Mouse (Mus musculus) hindbrain, embryonic 15.5 days (tissue): ENCODE measurements at regions not wholly inside any gene's neighbourhood (a gene's known extent, or its start where the extent isn't known, plus 50 kb on each side); places are given as distances from the start of the nearest gene placed in this dataset.

Experiments used
- ATAC-seq: fragments of 200-750 bp; cut with Nextera tagmentation; 2 replicates; pipeline ENCODE4 v1.8.0; 2017; ENCODE audit warnings: low read depth, moderate number of reproducible peaks, moderate TSS enrichment; ENCODE audit not compliant: low FRiP score
- H3K27ac ChIP-seq: fragments of 300-500 bp; sonication (generic); replicated peaks from 2 replicates; pipeline ENCODE4 v1.5.1; 2015; ENCODE audit warnings: mild to moderate bottlenecking, inconsistent platforms
- H3K27me3 ChIP-seq: fragments of 300-500 bp; sonication (generic); 2 replicates; pipeline ENCODE4 v1.6.1; 2015; ENCODE audit warnings: control low read depth, inconsistent platforms
- H3K36me3 ChIP-seq: fragments of 300-500 bp; sonication (generic); 2 replicates; pipeline ENCODE4 v1.6.1; 2015; ENCODE audit warnings: control low read depth, inconsistent platforms
- H3K4me1 ChIP-seq: fragments of 300-500 bp; sonication (generic); replicated peaks from 2 replicates; pipeline ENCODE4 v1.6.1; 2015; ENCODE audit warnings: control low read depth, inconsistent platforms
- H3K4me2 ChIP-seq: fragments of 300-500 bp; sonication (generic); 2 replicates; pipeline ENCODE4 v1.6.1; 2015; ENCODE audit warnings: moderate library complexity, mild to moderate bottlenecking, inconsistent platforms
- H3K4me3 ChIP-seq: fragments of 300-500 bp; sonication (generic); 2 replicates; pipeline ENCODE4 v1.5.1; 2015; ENCODE audit warnings: mild to moderate bottlenecking, inconsistent platforms
- H3K9ac ChIP-seq: fragments of 300-500 bp; sonication (generic); 2 replicates; pipeline ENCODE4 v1.6.1; 2015; ENCODE audit warnings: inconsistent platforms
- H3K9me3 ChIP-seq: fragments of 300-500 bp; sonication (generic); 2 replicates; pipeline ENCODE4 v1.6.1; 2016; ENCODE audit warnings: control low read depth, inconsistent platforms
- WGBS: fragments of 180-500 bp; shearing (Covaris S2); methylation state at CpG from one replicate; pipeline ENCODE4 v1.1.7; 2015; 5-methylcytosine and 5-hydroxymethylcytosine counted together

GRCm38 (mm10) chr17:54155801-54156200, 143.0 kb downstream of the Slc5a7 start:
- WGBS: 88% methylated on average over 1 of the region's 1 CpGs
- H3K4me2 ChIP-seq: no peak overlapping the region

GRCm38 (mm10) chr17:54154536-54154935, 144.3 kb downstream of the Slc5a7 start:
- no peaks in the 10 kb centered on the region for H3K9me3 ChIP-seq
- no peaks in the 10 kb centered on the region for H3K36me3 ChIP-seq
- no peaks in the 10 kb centered on the region for H3K4me1 ChIP-seq
- no peak for ATAC-seq
- H3K9ac ChIP-seq: no peak overlapping the region
- H3K4me2 ChIP-seq: no peak overlapping the region
- no peak overlapping the region for H3K4me3 ChIP-seq
- H3K27me3 ChIP-seq: no peaks in the 10 kb centered on the region
- H3K27ac ChIP-seq: no peak overlapping the region

More at GRCm38 (mm10) chr17:54155801-54156200, 143.0 kb downstream of the Slc5a7 start:
- no peak overlapping the region for H3K4me3 ChIP-seq
- no peaks in the 10 kb centered on the region for H3K4me1 ChIP-seq
- H3K27ac ChIP-seq: no peak overlapping the region
- no peak overlapping the region for H3K9ac ChIP-seq
- H3K27me3 ChIP-seq: no peaks in the 10 kb centered on the region
- ATAC-seq: no peak
- no peaks in the 10 kb centered on the region for H3K36me3 ChIP-seq
- no peaks in the 10 kb centered on the region for H3K9me3 ChIP-seq
